Mouse (Mus musculus) cortical plate, adult 2 months (tissue): ENCODE results near the gene Akap12.

ENCODE experiments used
- CTCF ChIP-seq: fragments of 200-500 bp; IDR thresholded peaks from 2 replicates; pipeline ENCODE4 v1.5.1; 2011; ENCODE audit warnings: mild to moderate bottlenecking, control low read depth, low read length; ENCODE audit not compliant: insufficient read depth; ENCODE audit errors: extremely low read depth
- POLR2A ChIP-seq: fragments of 200-500 bp; IDR thresholded peaks from 2 replicates; pipeline ENCODE4 v1.6.1; 2011; ENCODE audit warnings: mild to moderate bottlenecking, low read length, control low read depth; ENCODE audit not compliant: insufficient read depth; ENCODE audit errors: extremely low read depth

DNA sequence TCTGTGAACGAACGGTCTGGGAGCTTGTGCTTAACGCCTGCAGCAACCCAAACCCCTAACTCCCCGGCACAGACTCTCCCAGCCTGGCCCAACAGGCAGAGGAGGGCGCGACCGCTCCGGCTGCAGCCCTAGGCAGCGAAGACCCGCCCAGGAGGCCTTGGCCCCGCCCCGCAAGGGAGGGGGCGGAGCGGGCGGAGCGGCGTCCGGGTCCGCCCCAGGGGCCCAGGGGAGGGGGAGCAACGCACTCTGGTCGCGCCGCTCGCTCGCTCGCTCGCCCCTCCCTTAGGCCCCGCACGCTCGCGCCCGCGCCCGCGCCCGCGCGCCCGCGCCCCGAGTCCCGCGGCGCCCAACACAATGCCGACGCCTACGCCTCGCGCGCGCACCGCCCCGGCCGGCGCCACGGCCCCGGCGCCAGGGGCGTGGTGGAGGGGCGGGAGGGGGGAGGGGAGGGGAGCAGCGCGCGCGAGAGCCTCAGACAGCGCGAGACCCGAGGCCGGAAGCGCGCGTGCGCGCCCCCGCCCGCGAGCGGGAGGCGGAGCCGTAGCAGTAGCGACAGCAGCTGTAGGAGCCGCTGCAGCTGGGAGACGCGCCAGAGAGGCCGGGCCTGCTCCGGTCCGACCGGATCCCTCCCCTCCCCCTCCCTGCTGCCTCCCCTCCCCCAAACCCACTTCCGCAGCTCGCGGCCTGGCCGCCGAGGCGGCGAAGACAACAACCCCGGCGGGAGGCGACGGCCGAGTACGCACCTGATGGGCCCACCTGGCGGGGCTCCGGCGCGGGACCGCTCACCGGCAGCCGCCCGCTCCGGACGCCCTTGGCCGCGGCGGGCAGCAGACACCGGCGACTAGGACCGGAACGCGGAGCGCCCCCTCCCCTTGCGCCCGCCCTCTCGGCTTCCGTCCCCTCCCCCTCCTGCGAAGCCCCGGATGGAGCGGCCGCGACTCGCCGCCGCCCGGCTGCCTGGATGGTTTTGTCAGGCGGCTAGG is 120.7 kb downstream of the Akap12 start:
- peak; percentile 86 for TF ChIP-seq POLR2A
- TF ChIP-seq CTCF, result no peak
